Mouse (Mus musculus): ENCODE data around the gene Rpgrip1.

Gene Rpgrip1

GRCm38 (mm10) chr14:52197156-52197878 is 86.8 kb downstream of the Rpgrip1 start, which contains the start of gene Supt16:
Supt16 (minus strand) TSS chr14:52197416.
- DNase-seq (ENCODE audit: low read depth) = peak; percentile 86

GRCm38 (mm10) chr14:52198141-52198540 is 87.6 kb downstream of the Rpgrip1 start:
- peak; percentile 18 for DNase-seq (ENCODE audit: low read depth)

DNA sequence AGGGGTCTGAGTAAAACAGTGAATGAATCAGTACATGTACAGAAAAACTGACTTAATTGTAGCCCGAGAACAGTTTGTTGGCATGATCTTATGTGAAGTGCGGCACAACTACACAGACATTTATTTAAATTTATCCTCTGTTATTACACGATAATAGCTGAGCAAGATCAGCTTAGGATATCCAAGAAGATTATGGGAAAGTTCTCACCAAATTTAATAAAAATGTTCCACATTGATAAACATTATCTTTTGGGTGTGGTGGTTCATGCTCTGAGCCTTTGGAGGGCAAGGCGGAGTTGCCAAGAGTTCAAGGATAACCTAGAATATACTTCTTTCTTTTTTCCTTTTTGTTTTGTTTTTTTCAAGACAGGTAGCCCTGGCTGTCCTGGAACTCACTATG is 88.9 kb downstream of the Rpgrip1 start:
- no peak for DNase-seq (ENCODE audit: low read depth)

Measured in NIH3T3 (cell line).